Mouse (Mus musculus) kidney, postnatal 0 days (tissue): ENCODE data around the gene Rcor1. TPM values are rescaled to one million over a fixed set of nuclear protein-coding genes. Genes with fewer than 3 reads are reported as not detected.
A peak's percentile ranks its signal among the peaks of the same experiment; 100 is the strongest.

Source experiments
- ATAC-seq: fragments of 200-750 bp; cut with Nextera tagmentation; replicated peaks from 2 replicates; pipeline ENCODE4 v1.8.0; 2017; ENCODE audit warnings: low read depth, moderate number of reproducible peaks, moderate TSS enrichment, moderate library complexity; ENCODE audit not compliant: low FRiP score
- DNase-seq: peaks from one replicate; pipeline ENCODE4 v3.0.0-alpha.2; 2016; ENCODE audit warnings: low spot score
- H3K27ac ChIP-seq: fragments of 300-500 bp; sonication (generic); 2 replicates; pipeline ENCODE4 v1.5.1; 2014; ENCODE audit warnings: mild to moderate bottlenecking
- H3K27me3 ChIP-seq: fragments of 300-500 bp; sonication (generic); 2 replicates; pipeline ENCODE4 v1.6.1; 2014; ENCODE audit warnings: low read length, mixed read lengths; ENCODE audit not compliant: insufficient read depth
- H3K36me3 ChIP-seq: fragments of 300-500 bp; sonication (generic); 2 replicates; pipeline ENCODE4 v1.6.1; 2014; ENCODE audit warnings: low read length, mixed read lengths; ENCODE audit not compliant: insufficient read depth
- H3K4me1 ChIP-seq: fragments of 300-500 bp; sonication (generic); replicated peaks from 2 replicates; pipeline ENCODE4 v1.6.1; 2014; ENCODE audit warnings: antibody characterized with exemption, low read length, mixed read lengths; ENCODE audit not compliant: insufficient read depth
- H3K4me2 ChIP-seq: fragments of 300-500 bp; sonication (generic); 2 replicates; pipeline ENCODE4 v1.6.1; 2014; ENCODE audit warnings: mild to moderate bottlenecking, low read length, moderate library complexity, mixed read lengths
- H3K4me3 ChIP-seq: fragments of 300-500 bp; sonication (generic); replicated peaks from 2 replicates; pipeline ENCODE4 v1.5.1; 2014; ENCODE audit warnings: low read depth, low read length
- H3K9ac ChIP-seq: fragments of 300-500 bp; sonication (generic); 2 replicates; pipeline ENCODE4 v1.6.1; 2014; ENCODE audit warnings: low read depth, low read length
- H3K9me3 ChIP-seq: fragments of 300-500 bp; sonication (generic); replicated peaks from 2 replicates; pipeline ENCODE4 v1.6.1; 2016; ENCODE audit warnings: low read length, inconsistent platforms, mixed read lengths
- CTCF ChIP-seq: IDR thresholded peaks from 2 replicates; pipeline ENCODE4 v1.5.1; 2016; ENCODE audit warnings: antibody characterized with exemption, low read depth, mild to moderate bottlenecking, moderate library complexity
- WGBS: fragments of 180-500 bp; shearing (Covaris S2); extraction: QIAGEN DNeasy Blood & Tissue Kit; methylation state at CpG from one replicate; pipeline ENCODE4 v1.1.7; 2014; 5-methylcytosine and 5-hydroxymethylcytosine counted together
- polyA plus RNA-seq: library from polyadenylated mRNA; unstranded; fragments of >200 nt; fragmentation: Nextera tagmentation; extraction: Ambion mirVana; gene quantifications from 2 replicates; pipeline ENCODE4 v1.2.1, GENCODE M21; 2015

Rcor1 gene
- polyA plus RNA-seq, 1 experiment from 2014 or later, result 10.1 TPM

DNA sequence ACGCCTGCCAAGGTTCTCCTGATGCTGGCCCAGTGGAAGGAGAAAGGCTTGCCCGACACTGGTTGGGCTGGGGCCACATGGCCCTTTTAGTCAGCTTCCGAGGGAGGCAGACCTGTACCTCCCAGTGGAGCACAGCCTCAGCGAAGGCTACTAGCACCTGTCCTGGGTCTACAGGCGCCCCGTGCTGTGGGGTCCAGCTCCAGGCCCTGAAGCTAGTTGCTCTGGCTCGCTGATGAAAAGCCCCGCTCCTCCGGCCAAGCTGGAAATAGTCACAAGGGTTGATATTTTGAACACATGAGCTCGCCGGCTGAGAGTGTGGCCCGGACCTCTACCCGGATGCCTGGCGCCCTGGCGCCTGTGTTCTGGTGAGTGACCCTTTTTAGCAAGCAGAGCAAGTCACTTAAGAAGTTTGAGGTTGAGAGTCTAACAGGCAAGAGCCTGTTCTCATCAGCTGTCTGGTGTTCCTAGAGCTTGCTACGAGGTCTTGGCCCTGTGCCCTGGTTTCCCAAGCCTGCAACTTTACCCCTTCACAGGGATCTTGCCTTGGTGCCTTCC is 104.4 kb downstream of the Rcor1 start:
- 63% methylated on average over 16 of the region's 16 CpGs for WGBS
- DNase-seq (no peak), ATAC-seq (0 out of 2 replicates have a peak, but pooled peaks have one; percentile 12)
- no peak for TF ChIP-seq CTCF
- H3K9me3 ChIP-seq, result no peaks in the 10 kb centered on the region
- H3K9ac ChIP-seq, result no peak overlapping the region
- no peaks in the 10 kb centered on the region for H3K36me3 ChIP-seq
- H3K4me1 ChIP-seq, result peaks cover 19% of the 10 kb centered on the region
- H3K27me3 ChIP-seq, result no peaks in the 10 kb centered on the region
- peak overlapping the region; percentile 62; the same call in 1 of the 2 replicates for H3K27ac ChIP-seq
- H3K4me2 ChIP-seq, result peak overlapping the region; percentile 36
- no peak overlapping the region for H3K4me3 ChIP-seq

DNA sequence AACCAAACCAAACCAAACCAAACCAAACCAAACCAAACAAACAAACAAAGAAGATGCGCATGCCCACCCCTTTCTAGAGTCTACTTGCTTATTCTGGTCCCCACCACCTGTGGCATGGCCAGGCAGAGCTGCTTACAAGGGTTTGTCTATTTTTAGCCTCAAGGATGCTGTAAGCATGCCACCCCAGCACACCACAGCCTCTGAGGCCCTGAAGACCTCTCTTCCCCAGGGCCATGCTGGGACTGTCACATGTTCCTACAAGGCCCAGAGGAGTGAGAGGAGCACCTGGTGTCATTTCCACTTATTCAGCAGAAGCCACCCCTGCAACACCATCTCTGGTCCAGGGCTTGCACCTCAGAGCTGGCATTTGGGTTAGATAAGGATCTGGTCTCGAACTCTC is 105.4 kb downstream of the Rcor1 start:
- WGBS, result 96% methylated on average over 2 of the region's 2 CpGs
- ATAC-seq (no peak), DNase-seq (no peak)
- H3K9me3 ChIP-seq, result no peaks in the 10 kb centered on the region
- TF ChIP-seq CTCF, result no peak
- H3K4me2 ChIP-seq, result no peak overlapping the region
- peaks cover 19% of the 10 kb centered on the region for H3K4me1 ChIP-seq
- no peaks in the 10 kb centered on the region for H3K27me3 ChIP-seq
- no peak overlapping the region for H3K9ac ChIP-seq
- no peaks in the 10 kb centered on the region for H3K36me3 ChIP-seq
- no peak overlapping the region for H3K4me3 ChIP-seq
- no peak overlapping the region for H3K27ac ChIP-seq

- Histone ChIP-seq H3K27me3 (no peaks in the 10 kb centered on the region), H3K27ac (no peak overlapping the region), H3K9ac (no peak overlapping the region), H3K9me3 (no peaks in the 10 kb centered on the region), H3K4me3 (no peak overlapping the region), H3K4me2 (no peak overlapping the region), H3K36me3 (no peaks in the 10 kb centered on the region), H3K4me1 (peaks cover 19% of the 10 kb centered on the region)
- 27% methylated on average over 9 of the region's 9 CpGs for WGBS
- TF ChIP-seq CTCF, result no peak
- DNase-seq (peak; percentile 27), ATAC-seq (no peak; the same call in 1 of the 2 replicates)
Measured at GRCm38 (mm10) chr12:111145269-111145668, 106.1 kb downstream of the Rcor1 start.

- H3K9me3 ChIP-seq, result no peaks in the 10 kb centered on the region
- H3K27ac ChIP-seq, result no peak overlapping the region
- no peak overlapping the region for H3K4me3 ChIP-seq
- DNase-seq, result no peak
- H3K9ac ChIP-seq, result no peak overlapping the region
- no peak for TF ChIP-seq CTCF
- H3K4me2 ChIP-seq, result no peak overlapping the region
- H3K27me3 ChIP-seq, result no peaks in the 10 kb centered on the region
- peaks cover 5% of the 10 kb centered on the region; the same call in 1 of the 2 replicates for H3K4me1 ChIP-seq
- no peaks in the 10 kb centered on the region for H3K36me3 ChIP-seq
- 55% methylated on average over 17 of the region's 17 CpGs for WGBS
- no peak for ATAC-seq
Measured at GRCm38 (mm10) chr12:111149495-111150235, 110.5 kb downstream of the Rcor1 start.

DNA sequence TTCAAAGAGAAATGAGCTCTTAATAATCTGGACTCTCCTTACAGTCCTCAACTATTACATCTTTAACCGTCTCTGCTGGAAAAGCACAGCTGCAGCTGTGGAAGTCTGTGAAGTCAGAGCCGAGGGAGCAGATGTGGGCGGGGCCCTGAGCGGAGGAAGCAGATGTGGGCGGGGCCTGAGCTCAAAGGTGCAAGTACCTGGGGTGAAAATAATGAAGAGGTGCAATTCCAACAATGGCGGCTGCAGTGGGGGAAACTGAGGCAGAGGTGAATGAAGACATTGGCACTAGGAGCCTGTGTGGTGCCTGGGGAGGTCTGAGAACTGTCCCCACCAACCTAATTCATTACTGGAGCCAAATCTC is 111.1 kb downstream of the Rcor1 start:
- no peaks in the 10 kb centered on the region for H3K9me3 ChIP-seq
- H3K4me2 ChIP-seq, result no peak overlapping the region
- WGBS, result 3% methylated on average over 6 of the region's 6 CpGs
- DNase-seq, result peak; percentile 36
- TF ChIP-seq CTCF, result no peak
- H3K36me3 ChIP-seq, result no peaks in the 10 kb centered on the region
- no peak overlapping the region for H3K4me3 ChIP-seq
- H3K9ac ChIP-seq, result no peak overlapping the region
- peaks cover 1% of the 10 kb centered on the region; the same call in 1 of the 2 replicates for H3K4me1 ChIP-seq
- ATAC-seq, result no peak
- H3K27me3 ChIP-seq, result no peaks in the 10 kb centered on the region
- no peak overlapping the region for H3K27ac ChIP-seq

DNA sequence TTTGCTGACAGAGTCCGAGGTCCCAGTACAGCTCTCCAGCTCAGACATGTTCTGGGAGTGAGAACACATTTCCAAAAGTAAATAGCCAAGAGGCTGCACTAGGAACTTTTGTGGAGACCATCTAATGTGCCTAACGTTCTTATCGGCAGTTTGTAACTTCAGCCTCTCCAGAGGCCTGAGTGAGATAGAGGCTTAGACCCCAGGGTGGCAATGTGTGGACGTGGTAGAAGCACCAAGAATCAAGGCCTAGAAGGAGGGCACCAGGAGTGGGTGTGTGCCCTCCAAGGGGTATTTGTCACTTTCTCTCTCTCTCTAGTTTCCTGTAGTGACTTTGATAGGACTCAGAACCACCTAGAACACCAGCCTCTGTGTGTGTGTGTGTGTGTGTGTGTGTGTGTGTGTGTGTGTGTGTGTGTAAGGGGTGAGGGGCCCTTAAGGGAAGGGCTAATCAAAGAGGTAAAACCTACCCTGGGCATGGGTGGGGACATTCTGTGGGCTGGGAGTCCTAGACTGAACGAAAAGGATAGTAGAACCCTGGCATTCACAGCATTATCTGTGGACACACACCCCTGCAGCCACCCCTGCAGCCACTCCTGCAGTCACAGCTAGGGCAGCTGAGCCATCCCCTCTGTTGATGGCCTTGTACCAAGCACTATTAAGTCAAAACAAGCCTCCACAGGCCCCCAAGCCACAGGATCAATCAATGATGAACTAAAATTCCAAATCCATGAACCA is 112.4 kb downstream of the Rcor1 start:
- DNase-seq (no peak), ATAC-seq (no peak)
- Histone ChIP-seq H3K4me2 (no peak overlapping the region), H3K9ac (no peak overlapping the region), H3K9me3 (no peaks in the 10 kb centered on the region), H3K36me3 (no peaks in the 10 kb centered on the region), H3K27me3 (no peaks in the 10 kb centered on the region), H3K4me3 (no peak overlapping the region), H3K27ac (no peak overlapping the region), H3K4me1 (no peaks in the 10 kb centered on the region)
- no peak for TF ChIP-seq CTCF
- 87% methylated on average over 5 of the region's 5 CpGs for WGBS
